Mouse (Mus musculus): ENCODE measurements at regions not wholly inside any gene's neighbourhood (a gene's known extent, or its start where the extent isn't known, plus 50 kb on each side); places are given as distances from the start of the nearest gene placed in this dataset.

GRCm38 (mm10) chr13:6985012-6985996, 336.7 kb upstream of the Pfkp start:
- Histone ChIP-seq H3K36me3 (ENCODE audit: control insufficient read depth, insufficient read depth, low read length) (no peaks in the 10 kb centered on the region), H3K9ac (ENCODE audit: low read length) (no peak overlapping the region), H3K27ac (replicated peaks) (no peak overlapping the region), H3K4me1 (replicated peaks; ENCODE audit: control insufficient read depth, insufficient read depth) (no peaks in the 10 kb centered on the region), H3K4me3 (ENCODE audit: low read depth, low read length) (no peak overlapping the region), H3K4me2 (replicated peaks; ENCODE audit: low read depth) (no peak overlapping the region), H3K27me3 (ENCODE audit: control insufficient read depth, insufficient read depth, low read length) (no peaks in the 10 kb centered on the region), H3K9me3 (ENCODE audit: control insufficient read depth, low read length) (no peaks in the 10 kb centered on the region)
- DNase-seq (ENCODE audit: low spot score) (no peak), ATAC-seq (ENCODE audit: low FRiP score, low TSS enrichment) (no peak)
- 46% methylated on average over 23 of the region's 23 CpGs for WGBS
- no peak for TF ChIP-seq CTCF (IDR thresholded peaks at IDR 0.05; ENCODE audit: low read depth)
- no peak for TF ChIP-seq EP300 (optimal IDR thresholded peaks at IDR 0.05)

DNA sequence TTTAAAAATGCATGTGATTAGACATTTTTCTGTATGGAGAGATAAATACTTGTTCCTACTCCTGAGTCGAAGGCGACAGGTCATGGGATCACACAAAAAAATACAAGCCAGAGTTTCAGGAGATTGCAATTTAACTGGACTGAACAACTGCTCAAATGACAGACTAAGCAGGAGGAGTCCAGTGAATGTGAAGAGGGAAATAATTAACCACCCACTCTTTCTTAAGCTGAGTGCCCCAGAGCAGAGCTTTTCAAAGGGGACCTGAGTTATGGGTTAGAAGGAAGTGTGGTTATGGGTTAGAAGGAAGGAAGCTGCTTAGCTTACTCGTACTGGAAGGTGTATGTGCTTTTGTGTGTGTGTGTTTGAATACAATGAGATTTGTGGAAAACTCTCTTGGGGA, 307.1 kb upstream of the Pfkp start:
- 68% methylated on average over 3 of the region's 3 CpGs for WGBS
- no peak overlapping the region for H3K9ac ChIP-seq (ENCODE audit: low read length)
- no peaks in the 10 kb centered on the region for H3K27me3 ChIP-seq (ENCODE audit: control insufficient read depth, insufficient read depth, low read length)
- H3K4me2 ChIP-seq (replicated peaks; ENCODE audit: low read depth): no peak overlapping the region
- no peaks in the 10 kb centered on the region for H3K36me3 ChIP-seq (ENCODE audit: control insufficient read depth, insufficient read depth, low read length)
- no peak overlapping the region for H3K27ac ChIP-seq (replicated peaks)
- no peak overlapping the region for H3K4me3 ChIP-seq (ENCODE audit: low read depth, low read length)
- ATAC-seq (ENCODE audit: low FRiP score, low TSS enrichment) (no peak), DNase-seq (ENCODE audit: low spot score) (no peak)
- no peak for TF ChIP-seq EP300 (optimal IDR thresholded peaks at IDR 0.05)
- no peak for TF ChIP-seq CTCF (IDR thresholded peaks at IDR 0.05; ENCODE audit: low read depth)
- no peaks in the 10 kb centered on the region for H3K9me3 ChIP-seq (ENCODE audit: control insufficient read depth, low read length)
- no peaks in the 10 kb centered on the region for H3K4me1 ChIP-seq (replicated peaks; ENCODE audit: control insufficient read depth, insufficient read depth)

GRCm38 (mm10) chr13:6924136-6924535, 275.6 kb upstream of the Pfkp start:
- Histone ChIP-seq H3K9ac (ENCODE audit: low read length) (no peak overlapping the region), H3K4me2 (replicated peaks; ENCODE audit: low read depth) (no peak overlapping the region), H3K27me3 (ENCODE audit: control insufficient read depth, insufficient read depth, low read length) (no peaks in the 10 kb centered on the region), H3K27ac (replicated peaks) (no peak overlapping the region), H3K4me3 (ENCODE audit: low read depth, low read length) (no peak overlapping the region), H3K36me3 (ENCODE audit: control insufficient read depth, insufficient read depth, low read length) (no peaks in the 10 kb centered on the region), H3K9me3 (ENCODE audit: control insufficient read depth, low read length) (no peaks in the 10 kb centered on the region), H3K4me1 (replicated peaks; ENCODE audit: control insufficient read depth, insufficient read depth) (no peaks in the 10 kb centered on the region)
- no peak for DNase-seq (ENCODE audit: low spot score)
- ATAC-seq (ENCODE audit: low FRiP score, low TSS enrichment): no peak
- TF ChIP-seq EP300 (optimal IDR thresholded peaks at IDR 0.05) (no peak), CTCF (IDR thresholded peaks at IDR 0.05; ENCODE audit: low read depth) (no peak)

GRCm38 (mm10) chr13:6922357-6922721, 273.8 kb upstream of the Pfkp start:
- WGBS: 54% methylated on average over 2 of the region's 2 CpGs
- no peak overlapping the region for H3K9ac ChIP-seq (ENCODE audit: low read length)
- H3K4me2 ChIP-seq (replicated peaks; ENCODE audit: low read depth): no peak overlapping the region
- H3K27me3 ChIP-seq (ENCODE audit: control insufficient read depth, insufficient read depth, low read length): no peaks in the 10 kb centered on the region
- no peak for TF ChIP-seq EP300 (optimal IDR thresholded peaks at IDR 0.05)
- H3K4me3 ChIP-seq (ENCODE audit: low read depth, low read length): no peak overlapping the region
- no peak for ATAC-seq (ENCODE audit: low FRiP score, low TSS enrichment)
- no peaks in the 10 kb centered on the region for H3K4me1 ChIP-seq (replicated peaks; ENCODE audit: control insufficient read depth, insufficient read depth)
- DNase-seq (ENCODE audit: low spot score): no peak
- H3K36me3 ChIP-seq (ENCODE audit: control insufficient read depth, insufficient read depth, low read length): no peaks in the 10 kb centered on the region
- no peaks in the 10 kb centered on the region for H3K9me3 ChIP-seq (ENCODE audit: control insufficient read depth, low read length)
- H3K27ac ChIP-seq (replicated peaks): no peak overlapping the region

- Histone ChIP-seq H3K4me2 (replicated peaks; ENCODE audit: low read depth) (no peak overlapping the region), H3K27ac (replicated peaks) (no peak overlapping the region), H3K36me3 (ENCODE audit: control insufficient read depth, insufficient read depth, low read length) (no peaks in the 10 kb centered on the region), H3K9me3 (ENCODE audit: control insufficient read depth, low read length) (no peaks in the 10 kb centered on the region), H3K9ac (ENCODE audit: low read length) (no peak overlapping the region), H3K4me3 (ENCODE audit: low read depth, low read length) (no peak overlapping the region), H3K27me3 (ENCODE audit: control insufficient read depth, insufficient read depth, low read length) (no peaks in the 10 kb centered on the region), H3K4me1 (replicated peaks; ENCODE audit: control insufficient read depth, insufficient read depth) (no peaks in the 10 kb centered on the region)
- WGBS: 45% methylated on average over 6 of the region's 6 CpGs
- TF ChIP-seq EP300 (optimal IDR thresholded peaks at IDR 0.05): no peak
- no peak for TF ChIP-seq CTCF (IDR thresholded peaks at IDR 0.05; ENCODE audit: low read depth)
- DNase-seq (ENCODE audit: low spot score): no peak
- no peak for ATAC-seq (ENCODE audit: low FRiP score, low TSS enrichment)
Measured at GRCm38 (mm10) chr13:6921691-6922356, 273.2 kb upstream of the Pfkp start.

DNA sequence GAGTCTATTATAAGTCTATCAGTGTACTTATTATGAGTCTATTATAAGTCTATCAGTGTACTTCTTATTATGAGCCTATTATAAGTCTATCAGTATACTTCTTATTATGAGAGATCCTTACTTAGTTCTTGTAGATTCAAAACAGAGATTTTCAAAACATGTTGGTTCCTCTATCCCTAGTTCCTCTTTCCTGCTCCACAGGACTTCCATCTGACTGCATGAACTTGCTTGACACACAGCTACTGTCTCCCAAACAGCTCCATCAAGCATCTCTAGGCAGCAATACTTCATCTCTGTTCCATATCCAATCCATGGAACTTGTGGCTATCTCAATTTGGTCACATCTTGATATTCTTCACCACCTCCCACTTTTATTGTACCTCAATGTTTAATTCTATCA, 257.4 kb upstream of the Pfkp start:
- H3K4me3 ChIP-seq (ENCODE audit: low read depth, low read length): no peak overlapping the region
- no peaks in the 10 kb centered on the region for H3K9me3 ChIP-seq (ENCODE audit: control insufficient read depth, low read length)
- H3K4me1 ChIP-seq (replicated peaks; ENCODE audit: control insufficient read depth, insufficient read depth): no peaks in the 10 kb centered on the region
- ATAC-seq (ENCODE audit: low FRiP score, low TSS enrichment) (no peak), DNase-seq (ENCODE audit: low spot score) (no peak)
- TF ChIP-seq EP300 (optimal IDR thresholded peaks at IDR 0.05) (no peak), CTCF (IDR thresholded peaks at IDR 0.05; ENCODE audit: low read depth) (no peak)
- no peaks in the 10 kb centered on the region for H3K27me3 ChIP-seq (ENCODE audit: control insufficient read depth, insufficient read depth, low read length)
- no peak overlapping the region for H3K9ac ChIP-seq (ENCODE audit: low read length)
- no peaks in the 10 kb centered on the region for H3K36me3 ChIP-seq (ENCODE audit: control insufficient read depth, insufficient read depth, low read length)
- no peak overlapping the region for H3K4me2 ChIP-seq (replicated peaks; ENCODE audit: low read depth)
- H3K27ac ChIP-seq (replicated peaks): no peak overlapping the region
